Mouse (Mus musculus) brain, embryonic 14.5 days (tissue): ENCODE measurements at regions not wholly inside any gene's neighbourhood (a gene's known extent, or its start where the extent isn't known, plus 50 kb on each side); places are given as distances from the start of the nearest gene placed in this dataset.

Experiments
- CTCF ChIP-seq: fragments of 200-500 bp; IDR thresholded peaks from 2 replicates; pipeline ENCODE4 v1.5.1; 2012; ENCODE audit warnings: inconsistent platforms, mild to moderate bottlenecking, moderate library complexity, borderline replicate concordance; ENCODE audit not compliant: insufficient read depth, insufficient read length; ENCODE audit errors: extremely low read depth
- POLR2A ChIP-seq: fragments of 200-500 bp; IDR thresholded peaks from 2 replicates; pipeline ENCODE4 v1.6.1; 2012; ENCODE audit warnings: mild to moderate bottlenecking, inconsistent platforms, borderline replicate concordance; ENCODE audit not compliant: poor library complexity, insufficient read depth, insufficient read length, severe bottlenecking; ENCODE audit errors: extremely low read depth

DNA sequence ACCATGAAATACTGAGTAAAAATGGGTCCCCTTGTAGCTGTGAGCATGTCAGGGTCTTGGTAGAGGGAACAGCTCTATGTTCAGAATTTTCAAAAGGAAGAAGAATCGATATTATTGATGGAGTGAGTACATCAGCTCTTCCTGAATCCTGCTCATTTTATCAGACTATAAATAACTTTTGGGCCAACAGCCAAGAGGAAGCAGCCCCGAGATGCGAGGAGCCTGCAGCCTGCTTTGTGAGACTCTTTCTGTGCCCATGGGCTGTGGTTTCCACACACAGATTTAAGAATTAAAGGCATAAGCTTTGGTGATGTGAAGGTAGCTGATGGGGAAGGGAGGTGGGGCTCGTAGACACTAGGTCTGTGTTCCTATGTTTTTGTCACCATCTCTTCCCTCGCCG lies 81.4 kb upstream of the Spaca7 start:
- no peak for TF ChIP-seq CTCF
- TF ChIP-seq POLR2A, result no peak
